Mouse (Mus musculus) urinary bladder, postnatal 10 days (tissue): ENCODE data around the gene Podn.

Source experiments
- DNase-seq: peaks from one replicate; pipeline ENCODE4 v3.0.0; 2022; ENCODE audit warnings: low spot score

Gene Podn

GRCm38 (mm10) chr4:108005328-108005727 is 90.9 kb downstream of the Podn start:
- no peak for DNase-seq

GRCm38 (mm10) chr4:107999380-107999779 is 96.9 kb downstream of the Podn start:
- no peak for DNase-seq

DNA sequence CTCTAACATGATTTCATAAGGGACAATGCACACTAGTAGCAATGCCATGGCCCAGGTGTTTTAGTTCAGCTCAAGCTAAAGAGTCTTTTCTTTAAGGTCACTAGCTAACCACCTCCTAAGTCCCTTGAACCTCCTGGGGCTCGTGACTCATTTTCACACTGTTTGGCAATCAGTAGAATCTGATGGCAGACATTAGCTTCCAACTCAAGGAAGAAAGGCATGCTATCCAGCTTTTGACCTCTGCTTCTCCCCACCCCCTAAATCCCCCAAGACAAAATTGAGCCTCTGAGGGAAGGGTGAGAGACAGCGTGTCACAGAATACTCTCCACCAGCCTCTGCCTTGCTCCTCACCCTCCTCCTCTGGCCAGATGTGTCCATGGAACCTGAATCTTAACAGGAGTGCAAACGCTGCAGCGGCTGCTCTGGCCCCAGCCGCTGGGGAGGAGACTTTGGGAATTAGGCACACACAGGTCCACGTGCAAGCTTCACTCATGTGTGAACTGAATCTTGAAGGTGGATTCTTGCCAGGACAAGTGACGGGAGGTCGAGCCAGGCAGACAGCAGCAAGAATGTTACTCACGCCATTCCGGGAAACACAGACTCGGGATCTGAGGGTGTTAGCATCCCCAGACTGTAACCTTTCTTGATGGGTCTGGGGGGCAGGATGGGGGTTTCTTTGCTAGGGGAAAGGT is 97.5 kb downstream of the Podn start:
- DNase-seq = no peak

DNA sequence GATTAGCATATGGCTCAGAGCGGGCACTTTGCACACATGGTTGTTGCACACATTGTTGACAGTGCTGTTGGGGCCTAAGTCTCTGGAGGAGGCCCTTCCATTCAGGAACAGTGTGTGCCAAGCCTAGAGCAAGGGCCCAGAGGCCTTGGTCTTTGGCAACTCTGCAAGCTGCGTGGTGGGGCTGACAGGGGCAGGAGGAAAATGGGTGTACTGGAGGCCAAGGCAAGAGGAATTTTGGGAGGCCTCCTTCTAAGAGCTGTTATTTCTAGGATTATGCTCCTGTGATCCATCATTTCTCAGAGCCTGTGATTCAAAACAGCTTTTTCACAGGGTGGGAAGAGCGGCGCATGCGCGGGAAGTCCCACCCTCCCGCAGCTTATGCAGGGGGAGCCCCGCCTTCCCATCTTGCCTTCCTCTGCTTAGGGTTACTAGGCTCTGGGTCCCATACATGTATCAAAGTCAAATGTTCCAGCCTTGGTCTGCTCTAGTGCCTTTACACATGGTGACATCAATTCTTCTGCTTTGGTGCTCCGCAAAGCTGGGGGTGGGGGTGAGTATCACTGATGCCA is 99.7 kb downstream of the Podn start:
- no peak for DNase-seq

DNA sequence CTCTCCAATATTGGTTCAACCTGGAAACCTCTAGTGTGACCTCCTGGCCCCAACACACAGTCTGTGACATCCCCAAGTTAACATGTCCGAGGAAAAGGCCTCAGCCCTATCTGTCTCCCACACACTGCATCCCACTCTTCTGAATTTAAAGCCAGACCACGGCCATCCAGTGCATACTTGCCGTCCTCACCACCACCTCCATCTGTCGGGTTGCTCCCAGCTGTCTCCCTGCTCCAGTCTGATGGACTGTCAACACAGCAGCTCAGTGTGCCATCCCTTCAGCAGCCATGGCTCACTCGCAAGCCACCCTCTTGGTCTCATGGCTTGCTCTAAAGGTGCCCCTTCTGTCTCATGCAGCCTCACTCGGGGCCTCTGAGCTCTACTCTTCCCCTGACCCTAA is 100.5 kb downstream of the Podn start:
- no peak for DNase-seq

GRCm38 (mm10) chr4:107995011-107995410 is 101.2 kb downstream of the Podn start:
- no peak for DNase-seq

GRCm38 (mm10) chr4:107991879-107992278 is 104.4 kb downstream of the Podn start:
- DNase-seq = no peak

DNA sequence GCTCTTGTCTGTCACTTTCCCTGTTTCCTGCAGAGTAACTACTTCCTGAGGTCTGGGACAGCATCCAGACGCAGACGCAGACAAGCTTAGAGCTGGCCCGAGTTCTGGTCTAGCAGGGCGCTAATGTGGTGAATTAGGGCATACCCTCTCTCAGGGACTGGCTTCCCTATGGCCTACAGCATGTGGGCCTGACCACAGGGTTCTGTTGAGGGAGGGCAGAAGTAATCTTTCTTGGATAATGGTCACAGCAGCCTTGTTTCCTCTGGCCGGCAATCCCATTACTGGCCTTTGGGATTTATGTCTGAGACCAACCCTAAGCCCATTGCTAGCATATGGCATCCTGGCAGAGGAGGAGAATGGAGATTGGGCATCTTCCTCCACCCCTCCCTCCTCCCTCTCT is 105.4 kb downstream of the Podn start:
- DNase-seq = no peak

DNA sequence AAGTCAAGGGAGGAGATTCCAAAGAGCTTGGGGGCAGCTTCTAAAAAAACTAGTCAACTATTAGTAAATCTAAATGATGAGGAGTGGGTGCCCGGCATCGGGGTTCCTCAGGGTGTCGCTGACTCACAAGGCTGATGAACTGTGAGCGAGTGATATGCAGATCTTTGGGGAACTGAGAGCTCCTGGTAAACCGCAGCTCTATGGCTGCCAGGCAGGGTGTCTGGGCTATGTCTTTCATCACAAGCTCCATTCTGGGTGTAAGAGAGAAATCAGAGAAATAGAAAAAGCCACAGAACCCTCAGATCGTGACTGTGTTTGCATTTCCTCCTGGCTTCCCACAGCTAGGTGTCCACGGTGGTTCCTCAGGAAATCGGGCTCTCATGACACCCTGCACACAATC is 107.3 kb downstream of the Podn start:
- DNase-seq = no peak

DNA sequence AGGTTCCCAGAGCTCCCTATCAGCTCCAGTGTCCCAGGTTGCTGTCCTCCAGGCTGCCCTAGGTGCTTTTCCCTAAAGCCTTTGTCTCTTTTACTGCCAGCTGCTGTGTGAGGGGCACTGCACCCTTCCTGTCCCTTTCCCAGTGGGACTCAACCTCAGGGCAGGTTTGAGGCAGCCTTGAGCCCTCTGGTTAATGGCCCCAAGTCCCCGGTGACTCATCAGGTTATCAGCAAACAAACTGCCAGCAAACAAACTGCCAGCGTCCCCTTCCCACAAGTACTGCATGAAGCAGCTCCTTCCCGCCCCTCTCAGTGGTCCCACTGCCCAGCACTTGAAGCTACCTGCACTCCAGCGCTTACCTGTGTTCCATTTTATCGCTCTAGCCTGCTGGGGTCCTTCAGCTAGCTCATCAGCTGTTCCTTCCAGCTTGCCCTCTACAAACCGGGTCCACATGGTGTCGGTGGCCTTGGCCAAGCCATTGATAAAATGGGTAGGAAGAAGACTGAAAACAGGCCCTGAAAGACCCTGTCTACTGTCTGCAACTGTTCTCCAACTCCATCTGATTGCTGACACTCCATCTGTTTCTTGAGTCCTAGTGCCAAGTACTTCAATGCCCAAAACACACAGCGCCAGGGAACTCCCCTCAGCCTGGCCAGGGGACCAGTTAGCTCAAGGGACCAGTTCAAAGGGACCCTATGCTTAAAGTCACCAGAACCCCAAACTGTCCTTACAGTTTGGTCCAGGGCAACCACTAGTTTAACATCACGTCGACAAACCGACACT is 109.7 kb downstream of the Podn start:
- no peak for DNase-seq

GRCm38 (mm10) chr4:107985812-107986211 is 110.4 kb downstream of the Podn start:
- DNase-seq = no peak

DNA sequence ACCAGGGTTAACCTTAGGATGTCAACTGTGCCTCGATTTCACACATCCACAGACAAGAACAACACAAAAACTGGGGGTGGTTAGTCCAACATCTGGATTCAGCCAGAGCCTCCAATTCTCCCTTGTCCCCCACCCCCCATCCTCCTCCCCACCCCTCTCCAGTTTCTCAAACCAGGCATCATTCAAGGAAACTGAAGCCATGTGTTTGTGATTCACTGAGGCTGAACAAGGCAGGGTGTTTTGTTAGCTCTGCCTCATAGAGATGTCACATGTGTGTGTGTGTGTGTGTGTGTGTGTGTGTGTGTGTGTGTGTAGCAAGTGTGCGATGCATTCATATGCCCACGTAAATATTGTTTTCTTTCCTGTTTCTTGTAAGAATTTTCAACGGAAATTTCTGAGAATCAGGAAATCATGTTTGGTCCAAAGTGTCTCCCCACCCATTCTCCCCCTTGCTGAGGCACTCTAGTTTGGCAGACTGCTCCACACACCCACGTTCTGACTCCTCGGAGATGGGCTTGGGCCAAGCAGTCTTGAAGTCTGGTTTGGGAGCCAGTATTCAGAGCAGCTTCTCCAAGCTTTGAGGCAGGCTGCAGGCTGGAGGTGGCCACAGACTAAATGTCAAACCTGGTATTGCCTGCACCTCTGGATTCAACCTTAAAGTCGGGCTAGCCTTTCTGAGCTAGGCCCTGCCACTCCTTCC is 111.8 kb downstream of the Podn start:
- no peak for DNase-seq

DNA sequence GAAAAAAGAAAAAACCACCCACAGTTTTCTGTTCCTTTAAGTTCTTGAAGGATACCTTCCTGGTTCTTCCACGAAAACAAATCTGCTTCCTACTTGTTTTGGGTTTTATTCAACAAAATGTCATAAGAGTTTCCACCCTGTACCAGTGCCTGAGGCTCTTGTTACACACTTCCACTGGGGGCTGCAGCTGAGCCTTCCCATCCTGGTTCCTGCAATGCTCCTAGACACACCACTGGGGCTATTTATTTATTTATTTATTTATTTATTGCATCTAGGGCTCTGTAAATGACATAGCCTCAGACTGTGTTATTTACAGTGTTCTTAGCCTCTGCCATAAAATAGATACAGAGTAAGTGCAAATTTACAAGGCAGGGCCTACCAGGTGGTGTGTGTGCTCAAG is 112.5 kb downstream of the Podn start:
- no peak for DNase-seq

- no peak for DNase-seq
These were observed 116.1 kb downstream of the Podn start for GRCm38 (mm10) chr4:107980002-107980600.

DNA sequence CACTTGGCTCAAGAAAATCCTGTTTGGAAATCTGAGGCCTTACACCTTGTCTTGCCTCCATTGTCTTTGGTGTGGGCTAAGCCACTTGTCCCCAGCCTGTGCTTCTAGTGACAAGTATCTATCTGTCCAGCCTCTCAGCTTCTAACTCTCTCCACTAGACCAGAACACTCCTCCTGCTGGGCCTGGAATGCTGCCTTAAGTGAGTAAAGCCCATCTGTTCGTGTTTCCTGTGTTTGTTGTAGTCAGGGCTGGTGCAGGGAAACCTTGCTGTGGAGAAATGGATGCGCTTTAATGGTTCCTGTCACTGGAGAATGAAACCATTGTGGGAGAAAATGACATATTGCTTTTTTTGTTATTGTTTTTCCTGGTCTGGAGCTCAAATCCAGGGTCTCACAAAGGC is 116.7 kb downstream of the Podn start:
- no peak for DNase-seq

DNA sequence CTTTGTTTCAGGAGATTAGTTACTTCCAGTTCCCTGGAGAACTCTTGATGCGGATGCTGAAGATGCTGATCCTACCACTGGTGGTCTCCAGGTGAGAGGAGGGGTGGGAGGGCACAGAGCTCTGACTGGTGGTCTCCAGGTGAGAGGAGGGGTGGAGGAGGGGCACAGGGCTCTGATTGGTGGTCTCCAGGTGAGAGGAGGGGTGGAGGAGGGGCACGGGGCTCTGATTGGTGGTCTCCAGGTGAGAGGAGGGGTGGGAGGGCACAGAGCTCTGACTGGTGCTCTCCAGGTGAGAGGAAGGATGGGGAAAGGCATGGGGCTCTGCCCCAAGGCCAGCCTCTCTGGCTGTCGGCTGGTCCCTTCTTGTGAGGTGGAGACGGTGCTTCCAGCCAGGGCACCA is 118.7 kb downstream of the Podn start:
- no peak for DNase-seq

- no peak for DNase-seq
These were observed 121.2 kb downstream of the Podn start for GRCm38 (mm10) chr4:107975004-107975403.

DNA sequence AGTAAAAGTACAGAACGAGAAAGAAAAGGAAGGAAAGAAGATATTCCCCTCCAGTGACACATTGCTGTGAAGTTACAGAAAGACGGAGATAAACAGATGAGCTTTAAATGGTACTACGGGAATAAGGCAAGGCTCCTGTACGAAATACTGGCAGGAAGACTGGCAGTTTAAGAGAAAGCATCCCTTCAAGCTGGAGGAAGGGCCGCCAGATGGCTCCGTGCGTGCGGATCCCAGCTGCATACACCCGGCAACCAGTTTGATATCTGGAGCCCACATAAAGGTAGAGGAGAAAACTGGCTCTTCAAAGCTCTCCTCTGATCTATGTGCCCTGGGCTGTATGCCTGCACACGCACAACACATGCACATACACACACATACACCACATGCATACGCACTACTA is 121.7 kb downstream of the Podn start:
- no peak for DNase-seq

GRCm38 (mm10) chr4:107971162-107971561 is 125.1 kb downstream of the Podn start:
- no peak for DNase-seq

GRCm38 (mm10) chr4:107969781-107970180 is 126.5 kb downstream of the Podn start:
- DNase-seq = no peak

- no peak for DNase-seq
These were observed 128.1 kb downstream of the Podn start, which contains the start of gene Slc1a7 for GRCm38 (mm10) chr4:107967966-107968682. Gene Slc1a7 (plus strand): TSS chr4:107968332.
